Mouse (Mus musculus): ENCODE data around the gene Cntn3. TPM values are rescaled to one million over a fixed set of nuclear protein-coding genes. Genes with fewer than 3 reads are reported as not detected.

Gene Cntn3
- polyA plus RNA-seq, 1 experiment, result 4.8 TPM

DNA sequence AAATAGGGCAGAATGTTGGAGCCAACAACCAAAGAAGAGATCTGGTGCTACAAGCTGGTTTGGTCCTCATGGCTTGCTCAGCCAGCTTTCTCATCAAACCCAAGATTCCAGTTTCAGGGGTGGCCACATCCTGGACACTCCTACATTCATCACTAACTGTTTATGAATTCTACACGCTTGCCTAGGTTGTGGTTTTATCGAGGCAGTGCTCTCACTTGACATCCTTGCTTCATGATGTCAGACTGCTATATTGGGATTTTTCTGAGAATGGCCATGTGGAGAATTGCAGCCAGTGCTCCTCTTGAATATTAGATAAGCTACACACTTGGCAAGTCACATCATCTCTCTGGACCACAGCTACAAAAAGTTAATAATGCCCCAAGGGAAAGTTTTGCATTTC is 452.9 kb downstream of the Cntn3 start:
- no peak overlapping the region for H3K27ac ChIP-seq (ENCODE audit: insufficient read depth, low read length)
- DNase-seq, result no peak
- TF ChIP-seq CTCF (IDR thresholded peaks at IDR 0.05; ENCODE audit: borderline replicate concordance, insufficient read depth, low read depth, low read length), result no peak
- TF ChIP-seq POLR2A (IDR thresholded peaks at IDR 0.05; ENCODE audit: borderline replicate concordance, insufficient read depth, low read length), result no peak
- 77% methylated on average over 2 of the region's 2 CpGs for WGBS
- H3K4me1 ChIP-seq (ENCODE audit: control insufficient read depth, insufficient read depth, low read length), result no peaks in the 10 kb centered on the region
- H3K27me3 ChIP-seq (ENCODE audit: control insufficient read depth, insufficient read depth, low read length), result no peaks in the 10 kb centered on the region
- H3K4me3 ChIP-seq (replicated peaks; ENCODE audit: insufficient read depth, low read depth, low read length), result no peak overlapping the region

DNA sequence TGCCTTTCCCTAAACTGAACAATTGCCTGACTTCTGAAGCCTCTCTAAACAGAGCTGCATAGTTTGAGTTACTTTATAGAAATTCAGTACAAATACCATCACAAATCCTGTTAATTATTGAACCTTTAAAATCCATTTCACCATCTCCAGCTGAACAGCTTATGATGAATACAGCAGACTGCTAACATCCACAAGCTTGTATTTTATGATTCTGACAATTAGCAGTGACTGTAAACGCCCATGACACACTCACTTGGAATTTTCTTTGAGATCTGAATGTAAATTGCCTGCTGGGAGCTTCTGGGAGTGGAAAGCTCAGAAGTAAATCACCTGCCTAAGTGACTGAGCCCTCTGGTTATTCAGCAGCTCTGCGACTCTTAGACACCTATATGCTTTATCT is 459.3 kb downstream of the Cntn3 start:
- no peak for DNase-seq
- no peaks in the 10 kb centered on the region for H3K27me3 ChIP-seq (ENCODE audit: control insufficient read depth, insufficient read depth, low read length)
- H3K4me1 ChIP-seq (ENCODE audit: control insufficient read depth, insufficient read depth, low read length), result no peaks in the 10 kb centered on the region
- TF ChIP-seq POLR2A (IDR thresholded peaks at IDR 0.05; ENCODE audit: borderline replicate concordance, insufficient read depth, low read length) (no peak), CTCF (IDR thresholded peaks at IDR 0.05; ENCODE audit: borderline replicate concordance, insufficient read depth, low read depth, low read length) (no peak)
- H3K4me3 ChIP-seq (replicated peaks; ENCODE audit: insufficient read depth, low read depth, low read length), result no peak overlapping the region
- 69% methylated on average over 2 of the region's 2 CpGs for WGBS
- H3K27ac ChIP-seq (ENCODE audit: insufficient read depth, low read length), result no peak overlapping the region

Measured in cerebellum, adult 2 months (tissue).